12 mouse cellular contexts compared by ENCODE assay signal in genomic region chr2:159361371-159361770, GRCm38 (mm10).
"Had no signal": no experiment of that assay in that cellular context is flagged by ENCODE, and none has a peak within 500 bp of the region (broad histone marks: within the 10 kb centered on the region; RNA-seq: fewer than 3 reads in every experiment).

No protein-coding gene starts in this region.

- ATAC-seq: liver, embryonic 12.5 days had no signal

- DNase-seq: kidney, adult 11 months; kidney, adult 8-10 months; kidney, postnatal 10 days; kidney, postnatal 36 days; liver; lung, adult 18-20 months; lung, postnatal 10 days; lung, postnatal 36 days; midbrain, embryonic 14.5 days; right cerebral cortex, postnatal 4 days; thymus, postnatal 25 days had no signal
